Mouse (Mus musculus) liver, postnatal 0 days (tissue): Measurements from ENCODE around the gene Gm11127. TPM values are rescaled to one million over a fixed set of nuclear protein-coding genes. Genes with fewer than 3 reads are reported as not detected.
A peak's percentile ranks its signal among the peaks of the same experiment; 100 is the strongest.
"Not testable (repeated sequence)": the region's sequence is repeated elsewhere in the genome, so short reads cannot be mapped to it uniquely, and the experiment has no call there.

Experiments
- ATAC-seq: fragments of 200-750 bp; cut with Nextera tagmentation; 2 replicates; pipeline ENCODE4 v1.8.0; 2017; ENCODE audit warnings: mild to moderate bottlenecking, moderate library complexity
- DNase-seq: peaks from one replicate; pipeline ENCODE4 v3.0.0-alpha.2; 2016
- H3K27ac ChIP-seq: fragments of 300-500 bp; sonication (generic); 2 replicates; pipeline ENCODE4 v1.5.1; 2014; ENCODE audit warnings: antibody characterized with exemption, moderate library complexity, mild to moderate bottlenecking, low read depth
- H3K27me3 ChIP-seq: fragments of 300-500 bp; sonication (generic); 2 replicates; pipeline ENCODE4 v1.6.1; 2014; ENCODE audit warnings: low read length, control low read depth, mixed read lengths; ENCODE audit not compliant: insufficient read depth
- H3K36me3 ChIP-seq: fragments of 300-500 bp; sonication (generic); replicated peaks from 2 replicates; pipeline ENCODE4 v1.6.1; 2014; ENCODE audit warnings: mild to moderate bottlenecking, control low read depth, low read length, moderate library complexity, mixed read lengths; ENCODE audit not compliant: insufficient read depth
- H3K4me1 ChIP-seq: fragments of 300-500 bp; sonication (generic); 2 replicates; pipeline ENCODE4 v1.6.1; 2014; ENCODE audit warnings: antibody characterized with exemption, mild to moderate bottlenecking, control low read depth; ENCODE audit not compliant: insufficient read depth
- H3K4me2 ChIP-seq: fragments of 300-500 bp; sonication (generic); 2 replicates; pipeline ENCODE4 v1.6.1; 2014; ENCODE audit warnings: low read depth, mild to moderate bottlenecking, low read length, moderate library complexity, mixed read lengths
- H3K4me3 ChIP-seq: fragments of 300-500 bp; sonication (generic); 2 replicates; pipeline ENCODE4 v1.5.1; 2014; ENCODE audit warnings: low read depth, low read length
- H3K9ac ChIP-seq: fragments of 300-500 bp; sonication (generic); replicated peaks from 2 replicates; pipeline ENCODE4 v1.6.1; 2014; ENCODE audit warnings: mild to moderate bottlenecking, moderate library complexity
- H3K9me3 ChIP-seq: fragments of 300-500 bp; sonication (generic); 2 replicates; pipeline ENCODE4 v1.6.1; 2016; ENCODE audit warnings: mild to moderate bottlenecking, control low read depth, low read length, mixed read lengths
- CTCF ChIP-seq: sonication (generic); IDR thresholded peaks from 2 replicates; pipeline ENCODE4 v1.5.1; 2016; ENCODE audit warnings: antibody characterized with exemption, low read depth
- EP300 ChIP-seq: IDR thresholded peaks from 2 replicates; pipeline ENCODE4 v1.6.1; 2016; ENCODE audit warnings: antibody characterized with exemption, low read depth, mild to moderate bottlenecking
- WGBS: fragments of 180-500 bp; shearing (Covaris S2); extraction: QIAGEN DNeasy Blood & Tissue Kit; methylation state at CpG from one replicate; pipeline ENCODE4 v1.1.7; 2014; ENCODE audit not compliant: insufficient replicate concordance; 5-methylcytosine and 5-hydroxymethylcytosine counted together
- polyA plus RNA-seq: library from polyadenylated mRNA; unstranded; fragments of >200 nt; fragmentation: Nextera tagmentation; extraction: Ambion mirVana; gene quantifications from 2 replicates; pipeline ENCODE4 v1.2.1, GENCODE M21; 2015

The Gm11127 gene
- polyA plus RNA-seq, 1 experiment from 2014 or later, result not detected

GRCm38 (mm10) chr17:36083870-36084451 lies 25.8 kb upstream of the Gm11127 start:
- H3K27me3 ChIP-seq, result peaks cover 21% of the 10 kb centered on the region
- H3K4me3 ChIP-seq, result peak overlapping the region; percentile 61
- H3K4me1 ChIP-seq, result peaks cover 4% of the 10 kb centered on the region; the same call in 1 of the 2 replicates
- DNase-seq (peak; percentile 18), ATAC-seq (peak; percentile 36; the same call in 1 of the 2 replicates)
- TF ChIP-seq CTCF (no peak), EP300 (no peak)
- no peaks in the 10 kb centered on the region for H3K9me3 ChIP-seq
- WGBS, result under 1% methylated on average over 40 of the region's 42 CpGs
- H3K36me3 ChIP-seq, result no peaks in the 10 kb centered on the region
- H3K4me2 ChIP-seq, result peak overlapping the region; percentile 87
- no peak overlapping the region for H3K27ac ChIP-seq
- peak overlapping the region; percentile 55 for H3K9ac ChIP-seq

- 1% methylated on average over 46 of the region's 46 CpGs for WGBS
- TF ChIP-seq EP300 (no peak), CTCF (no peak)
- H3K27ac ChIP-seq, result no peak overlapping the region
- peak overlapping the region; percentile 87 for H3K4me2 ChIP-seq
- H3K36me3 ChIP-seq, result no peaks in the 10 kb centered on the region
- H3K9me3 ChIP-seq, result no peaks in the 10 kb centered on the region
- H3K4me1 ChIP-seq, result peaks cover 4% of the 10 kb centered on the region; the same call in 1 of the 2 replicates
- H3K9ac ChIP-seq, result peak overlapping the region; percentile 55
- DNase-seq (peak; percentile 71), ATAC-seq (peak; percentile 74)
- H3K27me3 ChIP-seq, result peaks cover 21% of the 10 kb centered on the region
- H3K4me3 ChIP-seq, result peak overlapping the region; percentile 61
Measured at GRCm38 (mm10) chr17:36083266-36083869, 25.2 kb upstream of the Gm11127 start.

GRCm38 (mm10) chr17:36082519-36083232 lies 24.5 kb upstream of the Gm11127 start:
- peak overlapping the region; percentile 87 for H3K4me2 ChIP-seq
- DNase-seq, ATAC-seq, H3K9ac ChIP-seq, H3K27ac ChIP-seq, H3K36me3 ChIP-seq, H3K4me1 ChIP-seq, H3K9me3 ChIP-seq: not testable (repeated sequence)
- 26% methylated on average over 5 of the region's 6 CpGs for WGBS
- peak overlapping the region; percentile 61 for H3K4me3 ChIP-seq
- peaks cover 21% of the 10 kb centered on the region for H3K27me3 ChIP-seq

GRCm38 (mm10) chr17:36081901-36082300 lies 23.7 kb upstream of the Gm11127 start:
- not testable (repeated sequence) for H3K4me1 ChIP-seq, H3K36me3 ChIP-seq, H3K9me3 ChIP-seq, DNase-seq, H3K9ac ChIP-seq, H3K4me3 ChIP-seq, H3K27ac ChIP-seq, H3K4me2 ChIP-seq, ATAC-seq
- peaks cover 21% of the 10 kb centered on the region for H3K27me3 ChIP-seq

GRCm38 (mm10) chr17:36060829-36061228 lies 2.7 kb upstream of the Gm11127 start:
- Histone ChIP-seq H3K4me1 (no peaks in the 10 kb centered on the region), H3K4me3 (no peak overlapping the region), H3K27ac (no peak overlapping the region), H3K9ac (no peak overlapping the region), H3K27me3 (no peaks in the 10 kb centered on the region), H3K4me2 (no peak overlapping the region), H3K36me3 (no peaks in the 10 kb centered on the region), H3K9me3 (no peaks in the 10 kb centered on the region)
- TF ChIP-seq EP300 (no peak), CTCF (peak; percentile 81)
- peak; percentile 57 for ATAC-seq
- 28% methylated on average over 2 of the region's 2 CpGs for WGBS
- peak; percentile 85 for DNase-seq

GRCm38 (mm10) chr17:36057927-36058326 lies 244 bp downstream of the Gm11127 start:
- H3K27me3 ChIP-seq, DNase-seq, H3K4me2 ChIP-seq, H3K9me3 ChIP-seq, H3K4me1 ChIP-seq, H3K4me3 ChIP-seq, H3K9ac ChIP-seq, H3K27ac ChIP-seq, H3K36me3 ChIP-seq, ATAC-seq: not testable (repeated sequence)
- 82% methylated on average over 23 of the region's 25 CpGs for WGBS
